In the genomic region with DNA sequence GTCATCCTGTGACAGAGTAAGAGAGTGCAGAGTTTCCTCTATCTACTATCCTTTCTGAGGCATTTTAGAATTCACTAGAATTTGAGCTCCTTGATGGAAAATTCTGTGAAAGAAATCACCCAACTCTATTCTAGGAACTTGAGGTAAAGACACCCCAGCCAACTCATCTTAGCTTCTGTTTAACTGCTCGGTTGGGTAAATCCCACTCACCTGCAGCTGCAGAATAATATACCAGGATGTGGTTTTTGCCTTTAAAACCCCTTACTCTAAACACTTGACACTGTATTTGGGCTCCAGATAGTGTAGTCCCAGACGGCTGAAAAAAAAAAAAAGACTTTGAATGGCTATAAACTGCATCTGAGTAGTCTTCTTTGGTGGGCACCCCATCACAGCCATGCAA, we compare ENCODE assay signal across 20 mouse cellular contexts.
DNase-seq lines count a peak whose midpoint lies in the region; ATAC-seq lines count a peak whose summit lies in the region.
"Had no signal": no experiment of that assay in that cellular context is flagged by ENCODE, and none has a peak within 500 bp of the region (broad histone marks: within the 10 kb centered on the region; RNA-seq: fewer than 3 reads in every experiment).

No protein-coding gene starts in this region.

- intact Hi-C loops in gastrocnemius, postnatal 14 days (cut with DNase I; ENCODE audit: low total_unique reads): no loop called here

- DNase-seq in CD4-positive helper T cell, adult 2 months (ENCODE audit: low read depth, low spot score): peak; percentile 48
- peak; percentile 64 for DNase-seq in induced T-regulatory cell, adult 2 months (ENCODE audit: low read depth)
- peak; percentile 45 for DNase-seq in thymus, postnatal 0 days (ENCODE audit: low spot score)
- no peak for DNase-seq in gastrocnemius, postnatal 14 days
- DNase-seq in urinary bladder, postnatal 25 days (ENCODE audit: low spot score): no peak
- DNase-seq in gastrocnemius, postnatal 4 days (ENCODE audit: low spot score in 2 of 2): no peak
- no peak for DNase-seq in natural killer cell, adult 2 months (ENCODE audit: low spot score in 2 of 2)
- DNase-seq: adrenal gland, postnatal 10 days; adrenal gland, postnatal 36 days; cerebellum, adult 18-20 months; cerebellum, adult 9-10 months; cerebellum, postnatal 14 days; gastrocnemius, postnatal 36 days; heart, adult 11 months; heart, postnatal 10 days; heart, postnatal 36 days had no signal

- peak; percentile 71 for ATAC-seq in CD4-positive, CD25-positive, alpha-beta regulatory T cell, adult 4 months
- ATAC-seq: forebrain, embryonic 14.5 days; hindbrain, embryonic 16.5 days; intestine, postnatal 0 days had no signal

Comparison
In these comparisons a context has a peak if more than half of its experiments do, and no peak if none do; other contexts are left out.
1. DNase-seq: peak in CD4-positive helper T cell, adult 2 months (single experiment), induced T-regulatory cell, adult 2 months (single experiment) and thymus, postnatal 0 days (single experiment); none in gastrocnemius, postnatal 14 days (single experiment), urinary bladder, postnatal 25 days (single experiment), gastrocnemius, postnatal 4 days (0 of 2) and natural killer cell, adult 2 months (0 of 2).